Mouse (Mus musculus): Measurements from ENCODE around the gene Nus1.

- TF ChIP-seq POLR2A (IDR thresholded peaks at IDR 0.05; ENCODE audit: extremely low read depth, insufficient read depth, low read length) = no peak
- TF ChIP-seq CTCF (IDR thresholded peaks at IDR 0.05; ENCODE audit: low read depth, low read length) = no peak
Observed at GRCm38 (mm10) chr10:52388922-52389430, 28.4 kb upstream of the Nus1 start, which contains the start of gene Nepn.
